Mouse (Mus musculus) ES-Bruce4 (cell line): ENCODE data around the gene Tex16. TPM values are rescaled to one million over a fixed set of nuclear protein-coding genes. Genes with fewer than 3 reads are reported as not detected.

Source experiments
- H3K27ac ChIP-seq: 2 replicates; pipeline ENCODE4 v1.5.1; 2012; ENCODE audit warnings: low read length, inconsistent platforms; ENCODE audit not compliant: insufficient read depth
- H3K27me3 ChIP-seq: 2 replicates; pipeline ENCODE4 v1.6.1; 2012; ENCODE audit warnings: mild to moderate bottlenecking, low read length, inconsistent platforms; ENCODE audit not compliant: control insufficient read depth, poor library complexity, insufficient read depth, severe bottlenecking
- H3K36me3 ChIP-seq: 2 replicates; pipeline ENCODE4 v1.6.1; 2012; ENCODE audit warnings: inconsistent platforms, mild to moderate bottlenecking, low read length, moderate library complexity; ENCODE audit not compliant: control insufficient read depth, poor library complexity, insufficient read depth, severe bottlenecking
- H3K4me1 ChIP-seq: one replicate; pipeline ENCODE4 v1.8.1; 2011; ENCODE audit warnings: low read length; ENCODE audit not compliant: control insufficient read depth, insufficient read depth
- H3K4me3 ChIP-seq: 2 replicates; pipeline ENCODE4 v1.5.1; 2011; ENCODE audit warnings: low read depth, mild to moderate bottlenecking, low read length
- H3K9ac ChIP-seq: 2 replicates; pipeline ENCODE4 v1.6.1; 2012; ENCODE audit warnings: low read depth, mild to moderate bottlenecking, inconsistent platforms; ENCODE audit not compliant: poor library complexity, severe bottlenecking
- H3K9me3 ChIP-seq: replicated peaks from 2 replicates; pipeline ENCODE4 v1.6.1; 2012; ENCODE audit warnings: mild to moderate bottlenecking, low read length, inconsistent platforms; ENCODE audit not compliant: control insufficient read depth, poor library complexity, insufficient read depth, severe bottlenecking
- CTCF ChIP-seq: IDR thresholded peaks from one replicate; pipeline ENCODE4 v1.8.1; 2011; ENCODE audit warnings: low read depth, low read length
- EP300 ChIP-seq: IDR thresholded peaks from 2 replicates; pipeline ENCODE4 v1.6.1; 2011; ENCODE audit warnings: low read depth, low read length; ENCODE audit not compliant: insufficient read depth
- POLR2A ChIP-seq: IDR thresholded peaks from one replicate; pipeline ENCODE4 v1.8.1; 2011; ENCODE audit warnings: low read length; ENCODE audit not compliant: insufficient read depth
- polyA plus RNA-seq: library from polyadenylated mRNA; stranded (reverse); fragments of >200 nt; gene quantifications from 2 replicates; pipeline ENCODE4 v1.2.4, GENCODE M21; 2011; ENCODE audit warnings: low read depth; ENCODE audit not compliant: missing spikeins, insufficient read depth, insufficient read length

Gene Tex16
- polyA plus RNA-seq = not detected in 2 replicates

DNA sequence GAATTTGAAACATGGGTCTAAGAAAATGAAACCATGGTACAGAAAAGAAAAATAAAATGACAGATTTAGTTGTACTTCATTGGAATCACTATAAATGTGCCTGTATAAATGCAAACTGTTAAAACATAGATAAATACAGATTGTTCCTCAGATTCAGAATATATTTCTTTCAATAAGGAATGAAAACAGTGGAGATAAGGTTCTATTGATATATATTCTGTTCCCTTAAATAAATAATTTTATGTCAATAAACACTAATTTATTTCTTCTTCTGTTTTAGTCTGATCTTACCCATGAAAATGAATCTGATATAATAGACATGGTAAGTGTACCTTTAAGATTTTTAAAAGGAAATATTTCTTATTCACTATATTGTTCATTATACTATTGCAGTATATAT, at the start of gene Tex16:
TSS of gene Tex16 (plus strand) at position 301 of the 400 bp plus-strand sequence.
- Histone ChIP-seq H3K9ac (no peak within 1 kb of the TSS), H3K27me3 (no peaks in the 10 kb centered on the region), H3K27ac (no peak within 1 kb of the TSS), H3K36me3 (no peaks in the 10 kb centered on the region), H3K9me3 (no peaks in the 10 kb centered on the region), H3K4me1 (no peaks in the 10 kb centered on the region), H3K4me3 (no peak within 1 kb of the TSS)
- TF ChIP-seq EP300 (no peak), POLR2A (no peak), CTCF (no peak)

DNA sequence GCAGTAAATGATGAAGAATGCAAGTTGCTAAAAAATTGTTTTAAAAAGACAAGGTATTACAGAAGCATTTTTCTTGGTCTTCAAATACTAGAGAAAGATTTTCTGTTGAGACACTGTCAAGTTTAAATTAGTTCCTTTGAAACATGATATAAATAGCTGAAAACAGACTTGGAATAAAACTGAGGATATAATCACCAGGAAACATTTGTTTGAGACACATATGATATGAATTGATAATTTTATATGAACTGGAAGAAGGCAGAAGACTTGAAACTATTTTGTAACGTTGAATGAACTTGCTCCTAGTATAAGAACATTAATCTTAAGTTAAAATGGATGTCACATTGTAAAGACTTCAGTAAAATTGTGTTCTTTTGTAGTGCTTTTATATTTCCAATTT, 11.1 kb upstream of the Tex16 start:
- no peak overlapping the region for H3K27ac ChIP-seq
- H3K9ac ChIP-seq = no peak overlapping the region
- TF ChIP-seq POLR2A (no peak), EP300 (no peak), CTCF (no peak)
- no peaks in the 10 kb centered on the region for H3K27me3 ChIP-seq
- H3K9me3 ChIP-seq = no peaks in the 10 kb centered on the region
- H3K4me1 ChIP-seq = no peaks in the 10 kb centered on the region
- H3K36me3 ChIP-seq = no peaks in the 10 kb centered on the region
- H3K4me3 ChIP-seq = no peak overlapping the region

Other genes starting within 250 kb of the Tex16 start
- 2.0 TPM in 1 of 2 replicates, not detected in the other for gene Gm45194, start 119.6 kb upstream of the Tex16 start, polyA plus RNA-seq
- not detected in 2 replicates for gene 4933403O08Rik, start 228.0 kb downstream of the Tex16 start, polyA plus RNA-seq